ENCODE assay signal across 10 mouse cellular contexts in genomic region chr2:169088870-169089484, GRCm38 (mm10).
A peak's percentile ranks its signal among the peaks of the same experiment; 100 is the strongest.
DNase-seq lines count a peak whose midpoint lies in the region; ATAC-seq lines count a peak whose summit lies in the region.
"Had no signal": no experiment of that assay in that cellular context is flagged by ENCODE, and none has a peak within 500 bp of the region (broad histone marks: within the 10 kb centered on the region; RNA-seq: fewer than 3 reads in every experiment).

No protein-coding gene starts in this region.

- peak; percentile 39 for DNase-seq in R1 (ENCODE audit: low read depth, low spot score)
- DNase-seq in limb, embryonic 11.5 days (ENCODE audit: low spot score) = peak; percentile 41
- DNase-seq in embryo, embryonic 10.5 days (ENCODE audit: low spot score) = no peak

- H3K4me1 ChIP-seq in limb, embryonic 11.5 days (ENCODE audit: control insufficient read depth, insufficient read depth, low read length) = no peaks in the 10 kb centered on the region
- peaks cover 5% of the 10 kb centered on the region for H3K4me1 ChIP-seq in forebrain, embryonic 13.5 days
- H3K4me1 ChIP-seq: heart, embryonic 13.5 days; neural tube, embryonic 13.5 days had no signal

- no peak overlapping the region for H3K4me2 ChIP-seq in limb, embryonic 11.5 days (ENCODE audit: low read depth, severe bottlenecking)
- no peak overlapping the region for H3K4me2 ChIP-seq in forebrain, embryonic 13.5 days
- H3K4me2 ChIP-seq: heart, embryonic 13.5 days; neural tube, embryonic 13.5 days had no signal

- H3K9ac ChIP-seq in limb, embryonic 11.5 days (ENCODE audit: low read length) = no peak overlapping the region
- H3K9ac ChIP-seq in forebrain, embryonic 13.5 days = no peak overlapping the region
- H3K9ac ChIP-seq: heart, embryonic 13.5 days; liver, embryonic 14.5 days; neural tube, embryonic 13.5 days had no signal

- 76% methylated on average over 16 of the region's 16 CpGs for WGBS in limb, embryonic 11.5 days
- WGBS in forebrain, embryonic 13.5 days = 78% methylated on average over 16 of the region's 16 CpGs

- no peak overlapping the region for H3K4me3 ChIP-seq in limb, embryonic 11.5 days (ENCODE audit: low read depth, low read length)
- no peak overlapping the region for H3K4me3 ChIP-seq in forebrain, embryonic 13.5 days
- H3K4me3 ChIP-seq: heart, embryonic 13.5 days; neural tube, embryonic 13.5 days had no signal

- H3K27me3 ChIP-seq in limb, embryonic 11.5 days (ENCODE audit: control insufficient read depth, insufficient read depth, low read length) = no peaks in the 10 kb centered on the region
- H3K27me3 ChIP-seq in forebrain, embryonic 13.5 days = no peaks in the 10 kb centered on the region
- H3K27me3 ChIP-seq: heart, embryonic 13.5 days; neural tube, embryonic 13.5 days had no signal

- peak; percentile 47 for ATAC-seq in CD4-positive, CD25-positive, alpha-beta regulatory T cell, adult 4 months
- no peak for ATAC-seq in limb, embryonic 11.5 days (ENCODE audit: insufficient number of reproducible peaks, low FRiP score, low TSS enrichment, low read depth)
- peak; percentile 47; the same call in 1 of the 2 replicates for ATAC-seq in megakaryocyte-erythroid progenitor cell, adult 5-6 weeks (replicated peaks; ENCODE audit: low FRiP score, low TSS enrichment, poor library complexity, severe bottlenecking)
- no peak for ATAC-seq in forebrain, embryonic 13.5 days
- no peak for ATAC-seq in erythroid progenitor cell, adult 5-6 weeks (replicated peaks; ENCODE audit: low FRiP score, poor library complexity, severe bottlenecking)

- H3K9me3 ChIP-seq in limb, embryonic 11.5 days (ENCODE audit: control insufficient read depth, low read length) = peaks cover 8% of the 10 kb centered on the region; the same call in 1 of the 2 replicates
- H3K9me3 ChIP-seq in forebrain, embryonic 13.5 days (replicated peaks) = peaks cover 6% of the 10 kb centered on the region; the same call in 1 of the 2 replicates

- H3K27ac ChIP-seq in limb, embryonic 11.5 days (replicated peaks; ENCODE audit: low read depth, low read length) = no peak overlapping the region
- no peak overlapping the region for H3K27ac ChIP-seq in forebrain, embryonic 13.5 days
- H3K27ac ChIP-seq: heart, embryonic 13.5 days; liver, embryonic 14.5 days; neural tube, embryonic 13.5 days had no signal

- H3K36me3 ChIP-seq in limb, embryonic 11.5 days (ENCODE audit: control insufficient read depth, insufficient read depth, low read length) = no peaks in the 10 kb centered on the region
- H3K36me3 ChIP-seq in forebrain, embryonic 13.5 days (ENCODE audit: poor library complexity, severe bottlenecking) = no peaks in the 10 kb centered on the region
- H3K36me3 ChIP-seq: heart, embryonic 13.5 days; neural tube, embryonic 13.5 days had no signal

Comparison
In these comparisons a context has a peak if more than half of its experiments do, and no peak if none do; other contexts are left out.
1. ATAC-seq: peak in CD4-positive, CD25-positive, alpha-beta regulatory T cell, adult 4 months (single experiment) and megakaryocyte-erythroid progenitor cell, adult 5-6 weeks (single experiment); none in limb, embryonic 11.5 days (single experiment), forebrain, embryonic 13.5 days (single experiment) and erythroid progenitor cell, adult 5-6 weeks (single experiment).